Mouse (Mus musculus) left cerebral cortex, postnatal 36 days (tissue): ENCODE data around the gene Bik. TPM values are rescaled to one million over a fixed set of nuclear protein-coding genes. Genes with fewer than 3 reads are reported as not detected.
A peak's percentile ranks its signal among the peaks of the same experiment; 100 is the strongest.

Experiments
- DNase-seq, 2 experiments: peaks; one replicate each; pipeline ENCODE4 v3.0.0; 2021 to 2022; ENCODE audit warnings: low spot score in 2 of 2, mixed read lengths in 1 of 2
- intact Hi-C: fragments of 180-260 bp; cut with DNase I; formaldehyde crosslinking; loops from one replicate; pipeline ENCODE4 v1.15.1; 2025
- total RNA-seq, 2 experiments: library from RNA; stranded (reverse); gene quantifications; 2 replicates each; pipeline ENCODE4 v1.2.3; 2021

Bik gene
- total RNA-seq, 2 experiments from 2014 or later = not detected

DNA sequence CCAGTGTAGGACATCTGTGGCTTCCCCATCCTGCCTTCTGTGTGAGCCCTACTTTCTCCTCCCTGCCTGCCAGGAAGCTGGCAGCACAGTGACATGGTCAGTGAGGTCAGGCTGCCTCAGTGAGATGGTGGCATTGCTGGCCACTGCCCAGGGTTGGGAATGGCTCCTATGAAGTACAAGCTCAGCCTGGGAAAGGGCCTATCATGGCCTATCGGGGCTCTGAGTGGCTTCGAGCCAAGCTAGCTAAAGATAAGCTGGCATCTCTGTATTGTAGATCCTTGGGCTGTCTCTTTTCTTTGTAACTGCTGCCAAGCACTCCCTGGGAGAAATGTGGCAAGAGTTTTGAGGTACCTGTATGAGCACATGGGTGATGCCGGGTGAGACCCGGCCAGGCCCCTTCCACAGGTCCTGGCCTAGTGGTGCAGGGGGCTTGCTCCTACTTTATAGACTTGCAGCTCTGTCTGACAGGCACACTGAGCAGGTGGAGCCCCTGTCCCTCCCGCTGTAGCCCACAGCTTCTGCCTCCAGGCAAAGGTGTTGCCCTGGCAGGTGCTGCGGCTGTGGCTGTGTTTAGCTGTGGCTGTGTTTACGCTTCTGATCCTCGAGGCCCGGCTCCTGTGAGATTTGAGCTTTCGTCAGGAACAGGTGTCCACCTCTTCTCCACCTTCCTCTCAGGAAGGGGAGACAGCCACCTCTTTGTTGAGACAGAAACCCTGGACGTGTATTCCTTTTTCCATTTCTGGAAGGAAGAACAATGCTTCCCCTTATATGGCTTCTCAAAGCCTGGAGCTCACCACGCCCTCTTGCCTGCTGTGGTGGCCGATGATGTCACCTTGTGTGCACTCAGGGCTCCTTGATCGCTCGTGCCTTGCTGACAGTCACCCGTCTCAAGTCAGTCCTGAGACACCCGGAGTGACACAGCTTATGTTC, 8.6 kb downstream of the Bik start:
- DNase-seq = no peak
- intact Hi-C loops = no loop called here

DNA sequence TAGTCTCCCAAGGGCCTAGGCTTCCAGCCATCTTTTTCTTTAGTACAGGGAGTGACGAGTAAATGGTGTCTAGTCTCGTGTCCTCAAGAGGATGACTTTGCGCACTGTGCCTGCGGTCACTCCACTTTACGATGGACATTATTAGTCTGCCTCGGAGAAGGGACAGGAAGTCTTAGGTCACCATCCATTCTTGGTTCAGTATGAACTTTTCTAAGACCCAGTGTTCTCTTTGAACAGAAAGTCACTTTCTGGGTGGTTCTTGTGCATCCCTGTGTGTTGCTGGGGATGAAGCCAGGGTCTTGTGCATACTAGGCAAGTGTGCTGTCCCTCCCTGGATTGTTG, 9.2 kb downstream of the Bik start:
- DNase-seq = no peak
- intact Hi-C loops = no loop called here

DNA sequence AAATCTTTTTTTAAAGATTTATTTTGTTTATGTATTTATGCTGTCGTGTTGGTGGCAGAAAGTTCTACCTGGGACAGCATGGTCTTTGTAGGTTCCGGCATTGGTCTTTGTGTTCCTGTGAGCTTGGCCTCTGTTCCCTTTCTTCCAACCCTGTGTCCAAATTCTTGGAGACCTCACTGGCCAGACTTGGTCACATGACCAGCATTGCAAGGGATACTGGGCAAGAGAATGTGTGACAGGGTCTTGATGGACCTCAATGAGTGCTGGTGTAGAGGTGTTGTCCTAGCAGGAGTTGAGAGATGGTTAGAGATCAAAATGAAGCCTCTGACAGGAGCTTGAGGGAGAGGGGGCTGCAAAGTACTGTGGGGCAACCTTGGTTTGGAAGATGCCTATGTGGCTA, 12.2 kb downstream of the Bik start:
- DNase-seq = no peak
- intact Hi-C loops = no loop called here

DNA sequence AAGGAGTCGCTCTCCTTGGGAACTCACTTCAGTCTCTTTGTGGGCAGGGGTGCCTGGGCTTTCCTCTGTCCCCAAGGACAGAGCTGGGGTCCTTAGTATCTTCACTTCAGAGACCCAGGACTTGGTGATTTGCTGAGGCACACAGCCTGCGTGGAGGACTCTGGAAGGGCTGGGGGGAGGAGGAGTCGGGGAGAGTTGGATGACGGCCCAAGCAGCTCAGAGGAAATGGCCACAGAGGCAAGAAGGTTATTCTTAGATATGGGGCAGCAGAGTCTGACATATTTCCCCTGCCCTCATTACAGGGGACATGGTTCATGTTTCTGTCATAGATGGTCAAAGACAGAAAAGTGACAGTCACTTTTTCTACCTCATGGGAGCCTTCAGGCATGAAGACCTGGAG, 13.2 kb downstream of the Bik start:
- intact Hi-C loops = no loop called here
- no peak for DNase-seq

DNA sequence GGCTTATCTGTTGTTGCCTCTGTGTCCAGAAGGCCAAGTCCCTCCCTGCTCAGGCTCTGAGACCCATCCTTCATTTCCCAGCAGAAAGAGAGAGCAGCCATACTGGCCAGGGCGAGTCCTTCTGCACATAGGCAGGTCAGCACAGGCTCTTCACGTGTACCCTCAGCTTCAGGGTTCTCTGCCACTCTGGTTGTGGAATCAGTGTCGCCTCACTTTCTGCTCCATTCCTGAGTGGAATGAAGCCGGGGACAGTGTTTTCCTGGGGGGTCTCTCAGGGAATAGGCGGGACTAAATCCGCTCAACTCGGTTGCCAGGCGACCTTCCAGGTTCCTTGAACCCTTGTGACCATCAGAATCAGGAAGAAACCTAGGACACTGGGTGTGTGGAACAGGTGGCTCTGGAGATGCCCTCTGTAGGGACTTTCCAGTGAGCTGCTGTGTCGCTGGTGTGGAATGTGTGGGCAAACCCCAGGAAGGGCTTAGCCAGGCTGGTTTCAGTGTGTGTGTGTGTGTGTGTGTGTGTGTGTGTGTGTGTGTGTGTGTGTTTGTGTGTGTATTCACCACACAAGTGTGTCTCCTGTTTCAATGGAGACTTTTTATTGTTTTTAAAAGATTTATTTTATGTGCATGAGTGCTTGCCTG, 15.1 kb downstream of the Bik start:
- no peak for DNase-seq
- intact Hi-C loops = no loop called here

DNA sequence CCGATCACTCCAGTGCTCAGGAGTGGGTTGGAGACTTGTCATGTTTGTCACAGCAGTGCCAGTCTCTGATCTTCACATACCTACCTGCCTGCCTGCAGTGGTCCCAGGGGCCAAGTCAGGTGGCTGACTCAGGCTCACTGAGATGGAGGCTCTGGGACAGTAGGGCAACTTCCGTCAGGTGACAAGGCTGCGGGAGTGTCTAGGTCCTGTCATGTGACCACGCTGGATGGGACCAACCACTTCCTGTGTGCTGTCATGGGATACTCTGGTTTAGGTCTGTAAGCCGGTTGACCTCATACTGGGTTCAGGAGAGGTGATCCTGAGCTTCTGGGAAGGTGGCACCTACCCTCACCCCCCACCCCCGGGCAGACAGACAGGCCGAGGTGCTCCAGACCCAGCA, 19.4 kb downstream of the Bik start:
- no peak for DNase-seq
- intact Hi-C loops = no loop called here

DNA sequence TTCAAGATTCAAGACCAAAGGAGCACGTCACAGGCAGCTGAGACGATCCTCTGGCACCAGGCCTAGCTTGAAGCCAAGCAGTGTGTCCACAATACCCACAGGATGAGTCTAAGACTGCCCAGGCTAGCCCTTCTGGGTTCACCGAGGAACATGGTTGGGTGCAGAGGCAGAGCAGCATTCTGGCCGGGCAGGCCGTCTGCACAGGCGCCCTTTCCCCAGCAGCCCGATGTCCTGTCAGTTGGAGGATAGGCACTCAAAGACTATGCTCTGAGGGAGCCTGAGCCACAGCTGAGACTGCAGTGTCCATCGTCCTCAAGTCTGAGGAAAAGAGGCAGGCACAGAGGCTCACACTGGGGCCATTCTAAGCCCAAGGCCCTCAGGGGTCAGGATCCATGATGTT, 20.5 kb downstream of the Bik start:
- DNase-seq = no peak
- intact Hi-C loops = no loop called here

DNA sequence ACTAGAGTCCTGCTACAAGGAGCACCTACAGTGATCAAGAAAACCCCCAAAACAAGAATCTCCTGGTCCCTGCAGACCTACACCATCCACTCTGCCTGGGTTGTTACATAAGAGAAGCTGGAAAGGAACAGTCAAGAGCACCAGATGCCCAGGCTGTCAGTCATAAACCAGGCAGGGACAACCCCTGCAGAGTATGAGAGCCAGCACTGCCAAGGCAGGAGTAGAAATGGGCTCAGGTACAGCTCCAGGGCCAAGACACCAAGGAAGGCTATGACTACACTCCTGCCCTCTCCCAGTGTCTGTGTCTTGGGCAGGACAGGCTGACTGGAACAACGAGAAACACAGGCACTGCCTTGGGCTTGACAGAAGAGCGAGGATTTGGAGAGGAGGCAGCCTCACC, 23.5 kb downstream of the Bik start:
- intact Hi-C loops = no loop called here
- no peak for DNase-seq

DNA sequence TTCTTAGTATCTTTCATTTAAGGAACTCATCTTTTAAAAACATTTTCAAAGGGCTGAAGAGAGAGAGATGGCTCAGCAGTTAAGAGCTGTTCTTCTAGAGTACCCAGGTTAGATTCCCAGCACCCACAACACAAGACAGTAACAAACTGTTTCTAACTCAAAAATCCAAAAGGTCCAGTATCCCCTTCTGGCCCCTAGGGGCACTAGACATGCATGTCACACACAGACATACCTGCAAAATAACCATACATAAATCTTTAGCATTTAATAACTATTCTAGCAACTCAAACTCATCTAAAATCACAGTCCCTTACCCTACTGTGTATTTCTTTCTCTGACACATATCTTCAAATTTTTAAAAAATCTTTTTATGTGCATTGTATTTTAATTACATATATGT, 27.2 kb downstream of the Bik start:
- DNase-seq = no peak
- intact Hi-C loops = no loop called here

DNA sequence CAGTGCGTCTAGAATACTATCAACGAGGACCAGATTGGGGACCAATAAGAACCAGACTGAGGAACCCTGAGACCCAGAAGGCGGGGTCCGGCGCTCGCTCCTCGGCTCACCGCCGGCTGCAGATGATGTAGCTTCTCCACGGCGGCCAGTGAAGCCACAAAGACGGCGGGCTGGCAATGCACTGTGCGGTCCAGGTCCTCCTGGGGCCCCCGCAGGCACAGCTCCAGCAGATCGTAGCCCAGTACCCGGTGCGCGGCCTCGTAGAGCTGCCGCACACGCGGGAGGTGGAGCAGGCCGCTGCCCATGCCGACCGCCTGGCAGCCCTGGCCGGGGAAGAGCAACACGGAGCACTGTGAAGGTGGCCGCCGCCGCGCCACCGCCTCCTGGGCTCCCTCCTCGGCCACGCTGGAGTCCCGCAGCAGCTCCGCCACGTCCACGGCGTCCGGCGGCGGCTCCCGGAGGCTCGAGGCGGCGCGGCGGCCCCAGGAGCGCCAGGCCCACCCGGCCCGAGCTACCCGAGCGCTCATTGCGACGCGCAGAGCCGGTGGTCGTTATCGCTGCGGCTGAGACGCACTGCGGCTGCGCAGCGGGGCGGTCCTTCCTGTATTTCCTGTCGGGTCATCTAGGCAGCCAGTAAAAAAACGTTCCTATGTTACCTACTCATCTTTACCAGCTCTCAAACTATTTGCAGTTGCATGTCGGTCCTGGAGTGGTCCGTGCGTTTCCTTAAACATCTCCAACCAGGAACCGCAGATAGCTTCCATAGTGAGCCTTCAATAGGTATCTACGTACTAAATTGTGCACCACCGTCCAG, 28.7 kb downstream of the Bik start:
- DNase-seq = peak; percentile 86 to 87
- intact Hi-C loops = no loop called here

DNA sequence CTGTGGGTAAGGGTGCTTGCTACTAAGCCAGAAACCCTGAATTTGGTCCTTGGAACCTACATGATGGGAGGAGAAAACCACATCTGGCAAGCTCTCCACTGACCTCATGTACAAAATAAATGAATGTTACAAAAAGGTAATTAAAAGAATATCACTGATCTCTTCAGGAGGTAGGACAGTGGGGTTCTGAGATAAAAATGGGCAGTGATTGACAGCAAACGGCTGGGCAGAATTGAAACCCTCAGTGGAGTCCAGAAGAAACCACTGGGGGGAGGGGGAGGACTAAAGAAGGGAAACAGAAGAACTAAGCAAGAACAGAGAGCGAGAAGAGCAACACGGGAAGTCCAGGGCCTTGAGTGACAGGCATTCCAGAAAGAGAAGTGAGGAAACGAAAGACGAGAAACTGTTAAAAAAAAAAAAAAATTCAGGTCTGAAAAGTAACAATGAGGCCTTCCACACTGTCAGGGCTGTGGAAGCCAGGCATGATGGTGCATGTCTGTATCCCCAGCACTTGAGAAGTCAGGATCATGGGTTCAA, 34.3 kb downstream of the Bik start:
- intact Hi-C loops = no loop called here

DNA sequence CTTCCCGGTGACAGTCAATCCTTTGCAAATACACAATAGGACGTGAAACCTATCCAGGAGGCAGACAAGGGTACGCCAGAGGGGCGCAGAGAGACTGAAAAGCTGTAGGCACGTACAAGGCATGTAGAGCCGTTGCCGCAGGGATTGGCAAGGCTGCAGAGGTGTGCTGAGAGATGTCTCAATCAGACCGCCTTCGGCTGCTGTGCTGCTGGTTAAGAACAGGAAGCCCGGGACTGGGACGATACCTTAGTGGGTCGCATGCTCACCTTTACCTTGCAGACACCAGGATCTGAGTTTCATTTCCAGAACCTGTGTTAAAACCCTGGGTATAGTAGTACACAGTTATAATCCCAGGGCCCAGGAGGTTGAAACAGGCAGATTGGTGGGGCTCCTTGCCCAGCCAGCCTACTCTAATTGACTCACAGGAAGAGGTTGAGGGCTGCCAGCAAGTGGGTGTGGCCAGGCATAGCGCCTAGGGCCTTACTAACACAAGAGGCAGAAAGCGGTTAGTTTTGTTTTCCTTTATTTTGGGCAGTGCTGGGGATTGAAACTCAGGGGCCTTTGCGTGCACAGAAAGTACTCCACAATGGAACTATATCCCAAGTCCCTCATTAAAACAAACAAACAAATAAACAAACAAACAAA, 36.1 kb downstream of the Bik start:
- peak; percentile 41 to 62 for DNase-seq

More for the DNA sequence above, 34.3 kb downstream of the Bik start:
- no peak for DNase-seq

DNA sequence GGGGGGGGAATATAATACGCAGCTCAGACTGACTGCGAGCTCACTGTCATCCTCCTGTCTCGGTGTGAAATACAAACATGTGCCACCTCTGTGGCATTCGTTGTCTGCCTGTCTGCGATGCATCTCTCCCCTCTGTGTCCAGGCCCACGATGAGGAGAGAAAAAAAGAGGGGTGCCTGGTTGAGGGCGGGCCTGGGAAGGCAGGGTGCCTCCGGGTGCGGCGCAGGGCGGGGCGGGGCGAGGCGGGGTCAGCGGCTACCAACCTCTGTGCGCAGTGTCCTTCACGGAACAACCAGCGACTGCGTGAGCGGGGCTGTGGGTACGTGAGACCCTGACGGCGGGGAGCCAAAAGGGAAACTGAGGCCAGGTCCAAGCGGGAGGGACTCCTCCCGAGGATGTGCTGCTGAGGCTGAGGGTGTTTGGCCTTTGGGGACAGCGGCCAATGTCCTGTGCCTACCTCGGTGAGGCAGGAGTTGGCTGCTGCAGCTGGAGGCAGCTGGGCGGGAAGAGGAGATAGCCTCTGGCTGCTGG, 36.7 kb downstream of the Bik start, which contains the start of the genes Tspo and Mcat:
Gene Tspo, plus strand, starts transcription at position 266 of the 530 bp plus-strand sequence.
Gene Mcat, minus strand, starts transcription at position 461 of the 530 bp plus-strand sequence.
- intact Hi-C loops = no loop called here
- DNase-seq = no peak

More for the DNA sequence above, 36.1 kb downstream of the Bik start:
- intact Hi-C loops = no loop called here

DNA sequence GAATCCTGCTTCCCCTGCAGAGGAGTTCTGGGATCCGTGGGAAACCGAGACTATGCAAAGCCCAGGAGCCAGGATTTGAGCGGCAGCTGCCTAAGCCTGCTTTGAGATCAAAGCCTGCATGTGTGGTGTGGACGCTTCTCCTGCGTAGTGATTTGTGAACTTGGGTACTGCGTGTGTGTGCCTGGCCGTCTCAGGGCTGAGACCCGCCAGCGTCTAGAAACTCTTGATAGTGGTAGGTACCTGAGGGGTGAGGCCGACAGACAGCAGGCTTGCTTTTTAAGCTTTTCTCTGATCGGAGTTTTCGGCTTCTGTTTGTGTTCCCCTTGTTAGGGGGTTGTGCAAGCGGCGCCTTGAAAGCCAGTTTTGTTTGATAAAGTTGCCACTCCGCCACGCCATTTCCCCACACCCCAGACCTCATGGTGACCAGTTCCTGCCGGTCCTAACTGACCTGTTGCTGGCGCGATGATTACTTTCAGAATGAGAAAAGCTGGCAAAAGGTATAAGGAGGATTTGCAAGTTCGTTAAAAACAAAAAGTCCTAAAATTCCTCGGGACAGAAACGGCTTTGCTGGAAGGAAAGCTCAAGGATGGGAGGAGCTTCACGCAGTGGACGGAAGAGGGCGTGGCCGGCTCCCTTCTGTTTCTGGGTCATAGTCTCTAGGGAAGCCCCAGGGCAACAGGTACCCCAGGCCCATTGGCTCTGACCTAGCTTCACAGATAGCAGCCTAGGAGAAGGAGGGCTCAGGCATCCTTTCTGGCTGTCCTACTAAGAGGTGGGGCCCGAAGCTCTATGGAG, 37.4 kb downstream of the Bik start:
- intact Hi-C loops = no loop called here

DNA sequence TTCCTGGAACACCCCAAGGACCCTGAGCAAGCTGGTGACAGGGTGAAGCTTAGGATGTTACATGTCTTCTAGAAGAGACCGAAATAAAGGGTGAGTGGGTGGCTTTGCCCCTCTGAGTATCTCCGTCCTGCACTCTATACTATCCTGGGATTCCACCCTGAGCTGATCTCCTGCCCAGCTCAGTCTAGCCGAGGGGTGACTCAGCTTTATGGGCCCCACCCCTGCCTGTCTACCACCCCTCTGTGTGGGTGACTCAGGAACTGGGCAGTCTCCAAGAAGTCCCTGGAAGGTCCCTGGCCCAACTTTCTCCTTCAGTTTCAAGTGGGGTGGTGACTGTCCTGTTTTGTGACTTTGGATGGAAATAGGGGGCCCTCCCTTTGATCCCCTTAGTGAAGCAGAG, 38.8 kb downstream of the Bik start:
- intact Hi-C loops = no loop called here
- no peak for DNase-seq

More for the DNA sequence above, 37.4 kb downstream of the Bik start:
- no peak for DNase-seq

DNA sequence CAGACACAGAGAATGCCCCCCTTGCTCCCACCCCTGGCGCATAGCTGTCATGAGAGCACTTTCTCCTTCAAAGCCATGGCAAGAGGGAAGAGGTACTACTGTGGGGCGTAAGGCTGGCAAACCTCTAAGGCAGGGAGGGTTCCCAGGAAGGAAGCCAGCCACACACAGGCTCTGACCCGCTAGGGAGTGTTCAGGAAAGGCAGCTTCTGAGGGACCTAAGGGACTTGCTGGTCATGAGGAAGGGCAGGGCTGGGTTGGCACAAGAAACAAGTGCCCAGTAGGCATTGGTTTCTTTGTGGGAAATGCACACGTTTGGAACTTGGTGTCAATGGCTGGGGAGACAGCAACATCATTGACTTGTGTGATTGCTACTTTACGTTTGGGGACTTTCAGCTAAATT, 39.3 kb downstream of the Bik start:
- DNase-seq = no peak
- intact Hi-C loops = no loop called here

DNA sequence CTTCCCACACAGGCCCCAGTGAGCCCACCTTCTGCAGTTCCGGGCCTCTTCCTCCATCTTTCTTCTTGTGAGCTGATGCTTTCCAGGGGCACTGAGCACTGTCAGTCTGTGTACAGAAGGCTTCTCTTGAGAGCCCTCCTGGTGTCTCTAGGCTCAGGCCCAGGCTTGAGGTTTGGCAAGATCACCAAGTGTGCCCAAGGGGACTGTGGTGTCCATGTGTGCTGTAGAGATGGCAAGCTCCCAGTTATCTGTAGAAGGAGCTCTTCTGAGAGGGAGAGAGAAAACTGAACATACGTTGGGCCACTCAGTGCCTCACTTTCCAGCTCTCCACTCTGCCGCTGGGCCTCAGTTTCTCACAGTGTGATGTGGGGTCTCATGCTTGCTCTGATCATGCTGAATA, 41.1 kb downstream of the Bik start:
- no peak for DNase-seq
- intact Hi-C loops = no loop called here

DNA sequence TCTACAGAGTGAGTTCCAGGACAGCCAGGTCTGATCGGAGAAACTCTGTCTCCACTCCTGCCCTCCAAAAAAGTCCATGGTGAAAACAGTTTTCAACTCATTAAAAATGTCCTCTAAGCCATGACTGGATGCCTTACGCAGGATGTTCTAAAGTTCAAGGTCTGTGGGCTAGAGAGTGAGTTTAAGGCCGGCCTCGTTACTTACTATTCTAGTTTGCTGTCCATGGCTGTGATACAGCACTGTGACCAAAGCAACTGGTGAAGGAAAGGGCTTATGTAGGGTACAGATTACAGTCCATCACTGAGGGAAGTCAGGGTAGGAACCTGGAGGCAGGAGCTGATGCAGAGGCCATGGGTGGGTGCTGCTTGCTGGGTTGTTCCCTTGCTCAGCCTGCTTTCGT, 41.9 kb downstream of the Bik start:
- no peak for DNase-seq
- intact Hi-C loops = no loop called here

DNA sequence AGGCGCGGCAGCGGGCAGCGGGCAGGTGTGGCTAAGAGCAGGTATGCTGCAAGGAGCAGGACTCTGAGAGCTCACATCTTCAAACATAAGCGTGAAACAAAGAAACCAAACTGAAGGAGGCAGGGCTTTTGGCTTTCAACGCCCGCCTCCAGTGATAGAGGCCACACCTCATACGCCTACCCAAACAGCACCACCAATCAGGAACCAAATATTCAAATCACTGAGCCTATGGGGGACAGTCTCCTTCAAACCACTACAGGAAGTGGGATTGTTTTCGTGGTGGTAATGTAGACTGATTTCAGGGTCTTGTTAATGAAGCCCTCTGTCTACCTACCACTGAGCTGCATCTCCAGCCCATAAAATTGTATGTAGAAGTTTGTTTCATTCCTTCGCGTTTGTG, 43.0 kb downstream of the Bik start:
- intact Hi-C loops = no loop called here
- no peak for DNase-seq
